Mouse (Mus musculus) ES-E14 (cell line): ENCODE measurements at regions not wholly inside any gene's neighbourhood (a gene's known extent, or its start where the extent isn't known, plus 50 kb on each side); places are given as distances from the start of the nearest gene placed in this dataset.

Experiments used
- CHD2 ChIP-seq: IDR thresholded peaks from 2 replicates; pipeline ENCODE4 v1.6.1; 2014; ENCODE audit warnings: mild to moderate bottlenecking, low read depth, low read length, inconsistent platforms
- ZC3H11A ChIP-seq: IDR thresholded peaks from 2 replicates; pipeline ENCODE4 v1.6.1; 2012; ENCODE audit warnings: low read depth, mild to moderate bottlenecking, inconsistent platforms, low read length, borderline replicate concordance
- ZNF384 ChIP-seq: IDR thresholded peaks from 2 replicates; pipeline ENCODE4 v1.6.1; 2012; ENCODE audit warnings: low read depth, low read length, inconsistent platforms

GRCm38 (mm10) chr1:108127393-108127792 is 537.6 kb downstream of the Serpinb8 start:
- TF ChIP-seq ZC3H11A (no peak), ZNF384 (no peak), CHD2 (no peak)
